Mouse (Mus musculus) myocyte (in vitro differentiated cells): ENCODE results near the gene Mpp6.

Experiments used
- CEBPB ChIP-seq: IDR thresholded peaks from 2 replicates; pipeline ENCODE4 v1.6.1; 2011; ENCODE audit warnings: mild to moderate bottlenecking, moderate library complexity; ENCODE audit not compliant: poor library complexity, insufficient read depth, severe bottlenecking
- E2F4 ChIP-seq: IDR thresholded peaks from one replicate; pipeline ENCODE4 v1.6.1; 2011; ENCODE audit warnings: mild to moderate bottlenecking, control low read depth, moderate library complexity; ENCODE audit not compliant: insufficient read depth
- MAX ChIP-seq: IDR thresholded peaks from one replicate; pipeline ENCODE4 v1.6.1; 2011; ENCODE audit warnings: low read depth, mild to moderate bottlenecking, control low read depth
- MYOG ChIP-seq, 3 experiments: IDR thresholded peaks; one replicate each; pipeline ENCODE4 v1.6.1; 2011; ENCODE audit warnings: control low read depth in 2 of 3, low read depth in 2 of 3, mild to moderate bottlenecking in 2 of 3; ENCODE audit not compliant: insufficient read length in 2 of 3, control insufficient read depth in 1 of 3, insufficient read depth in 1 of 3
- POLR2A ChIP-seq: IDR thresholded peaks from one replicate; pipeline ENCODE4 v1.6.1; 2011; ENCODE audit warnings: low read depth, mild to moderate bottlenecking, control low read depth, moderate library complexity; ENCODE audit not compliant: insufficient read length
- POLR2AphosphoS2 ChIP-seq: IDR thresholded peaks from one replicate; pipeline ENCODE4 v1.6.1; 2011; ENCODE audit warnings: low read depth, control low read depth; ENCODE audit not compliant: insufficient read length
- REST ChIP-seq: IDR thresholded peaks from one replicate; pipeline ENCODE4 v1.6.1; 2011; ENCODE audit warnings: mild to moderate bottlenecking, control low read depth, moderate library complexity; ENCODE audit not compliant: insufficient read depth, insufficient read length
- TCF12 ChIP-seq: IDR thresholded peaks from one replicate; pipeline ENCODE4 v1.6.1; 2011; ENCODE audit warnings: mild to moderate bottlenecking, control low read depth; ENCODE audit not compliant: poor library complexity, insufficient read depth, severe bottlenecking
- TCF3 ChIP-seq: IDR thresholded peaks from one replicate; pipeline ENCODE4 v1.6.1; 2011; ENCODE audit warnings: low read depth, control low read depth; ENCODE audit not compliant: insufficient read length
- USF1 ChIP-seq: IDR thresholded peaks from one replicate; pipeline ENCODE4 v1.6.1; 2011; ENCODE audit warnings: low read depth, mild to moderate bottlenecking, control low read depth, moderate library complexity

DNA sequence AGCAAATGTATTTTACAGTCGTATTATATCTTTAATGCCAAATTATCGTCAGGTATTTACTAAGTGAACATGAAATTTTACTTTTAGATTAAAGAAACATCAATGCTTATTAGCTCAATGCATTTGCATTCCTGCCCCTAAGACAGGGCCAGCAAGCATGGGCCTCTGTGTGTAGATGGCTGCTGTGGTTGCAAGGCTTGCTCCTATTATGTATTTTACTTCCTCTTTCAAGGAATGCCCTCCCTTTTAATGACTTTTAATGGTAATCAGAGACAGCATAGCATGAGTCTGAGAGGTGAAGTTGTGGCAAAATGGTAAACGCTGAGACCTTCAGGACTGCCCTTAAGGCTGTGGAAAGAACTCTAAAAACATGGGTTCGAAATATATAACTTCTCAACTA, 12.8 kb downstream of the Mpp6 start:
- TF ChIP-seq CEBPB (no peak), USF1 (no peak), POLR2AphosphoS2 (no peak), TCF12 (no peak), POLR2A (no peak), MAX (no peak), E2F4 (no peak), TCF3 (no peak), MYOG (IDR thresholded peaks at IDR 0.05; ENCODE audit: control insufficient read depth in 1 of 3, insufficient read depth in 1 of 3, insufficient read length in 2 of 3, low read depth in 2 of 3) (no peak), REST (no peak)
